Mouse (Mus musculus) neutrophil, adult 5-6 weeks (primary cell): Measurements from ENCODE around the gene Zfp3. TPM values are rescaled to one million over a fixed set of nuclear protein-coding genes. Genes with fewer than 3 reads are reported as not detected.

Experiments used
- ATAC-seq: fragments of 151-379, 151-347 bp; 2 replicates; pipeline ENCODE4 v1.8.0; 2017; ENCODE audit warnings: mild to moderate bottlenecking, moderate TSS enrichment; ENCODE audit not compliant: insufficient number of reproducible peaks, poor library complexity, low FRiP score, severe bottlenecking; ENCODE audit errors: extremely low read depth
- total RNA-seq: library from RNA; stranded (forward); fragments of 200-1000 nt; gene quantifications from 2 replicates; pipeline ENCODE4 v1.2.3, GENCODE M21; 2017

Gene Zfp3
- total RNA-seq, 1 experiment from 2014 or later, result 2.8 TPM

DNA sequence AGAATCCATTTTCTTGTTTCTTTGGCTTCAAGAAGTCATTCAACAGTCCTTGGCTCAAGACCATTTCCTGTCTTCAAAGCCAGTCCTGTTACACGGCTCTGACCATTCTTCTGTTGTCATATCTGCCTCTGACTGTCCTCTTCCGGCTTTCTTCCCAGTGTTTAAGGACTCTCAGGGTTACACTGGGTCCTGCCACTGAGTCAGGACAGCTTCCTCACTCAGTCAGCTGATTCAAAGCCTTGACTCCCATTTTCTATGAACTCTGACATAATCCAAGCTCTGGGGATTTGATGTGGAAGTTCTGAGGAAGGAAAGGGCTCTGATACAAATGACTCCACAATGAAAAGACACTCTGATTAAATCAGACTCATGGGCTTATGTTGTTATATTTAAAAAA lies 38.9 kb downstream of the Zfp3 start:
- ATAC-seq, result no peak

- peak; percentile 63 for ATAC-seq
These were observed 39.7 kb downstream of the Zfp3 start for GRCm38 (mm10) chr11:70803711-70804200.

DNA sequence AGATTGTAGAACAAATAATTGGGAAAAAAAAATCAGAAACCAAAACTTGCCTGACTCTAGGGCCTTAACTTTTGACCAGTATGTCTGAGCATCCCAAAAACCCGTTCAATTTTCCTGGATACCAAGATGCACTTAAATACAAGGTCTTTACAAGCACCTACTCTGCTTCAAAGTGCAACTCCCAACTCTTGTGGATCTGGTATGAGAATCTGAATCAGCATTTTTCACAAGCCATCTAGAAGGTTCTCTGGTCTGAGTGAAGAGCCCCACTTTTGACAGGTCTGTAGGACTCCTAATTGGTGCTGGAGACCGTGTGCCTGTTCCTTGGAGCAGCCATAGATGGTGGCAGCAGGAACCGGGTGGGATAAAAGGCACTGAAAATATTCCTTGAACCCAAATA lies 40.4 kb downstream of the Zfp3 start:
- no peak for ATAC-seq

DNA sequence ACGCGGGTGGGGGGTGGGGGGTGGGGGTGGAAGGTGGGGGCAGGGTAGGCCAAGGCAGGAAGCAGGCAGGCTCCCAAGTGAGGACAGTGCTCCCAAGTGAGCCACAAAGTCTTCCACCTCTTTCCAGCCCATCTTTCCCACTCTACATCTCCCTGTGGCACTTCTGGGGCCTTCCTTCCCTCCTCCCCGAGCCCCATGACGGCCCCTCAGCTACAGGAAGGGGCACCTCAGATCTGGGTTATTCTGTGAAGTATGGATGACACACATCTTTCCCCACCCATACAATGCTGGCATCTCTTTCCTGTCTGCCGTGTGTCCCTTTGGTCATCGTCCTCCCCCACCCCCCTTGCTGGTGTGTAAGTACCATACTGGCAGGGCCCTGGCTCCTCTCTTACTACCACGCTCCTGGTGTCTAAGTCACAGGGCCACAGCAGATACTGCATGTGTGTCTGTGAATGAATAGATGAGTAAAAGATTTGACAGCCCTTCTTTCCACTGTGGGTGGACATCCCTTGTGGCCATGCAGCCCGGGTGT lies 41.7 kb downstream of the Zfp3 start:
- no peak for ATAC-seq

- no peak for ATAC-seq
These were observed 42.7 kb downstream of the Zfp3 start for GRCm38 (mm10) chr11:70806697-70807096.

DNA sequence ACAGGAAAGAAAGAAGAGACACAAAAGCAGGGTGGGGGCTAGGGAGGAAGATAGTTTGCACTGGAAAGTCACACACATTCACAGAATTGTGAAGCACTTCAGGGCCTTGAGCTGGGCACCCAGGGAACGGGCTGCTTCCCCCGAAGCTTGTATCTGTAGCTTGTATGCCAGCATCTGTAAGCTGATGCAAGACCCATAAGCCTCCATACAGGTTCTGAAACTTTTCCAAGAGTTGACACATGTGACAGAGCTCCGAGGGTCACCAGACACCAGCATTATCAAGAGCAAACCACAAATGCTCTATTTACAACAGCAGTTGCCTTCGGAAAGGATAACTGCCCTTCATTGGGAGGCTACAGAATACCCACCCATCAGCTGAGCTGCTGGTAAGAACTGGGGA lies 43.6 kb downstream of the Zfp3 start:
- ATAC-seq, result no peak

GRCm38 (mm10) chr11:70808101-70808500 lies 44.1 kb downstream of the Zfp3 start:
- ATAC-seq, result no peak

GRCm38 (mm10) chr11:70809011-70809410 lies 45.0 kb downstream of the Zfp3 start:
- no peak for ATAC-seq

DNA sequence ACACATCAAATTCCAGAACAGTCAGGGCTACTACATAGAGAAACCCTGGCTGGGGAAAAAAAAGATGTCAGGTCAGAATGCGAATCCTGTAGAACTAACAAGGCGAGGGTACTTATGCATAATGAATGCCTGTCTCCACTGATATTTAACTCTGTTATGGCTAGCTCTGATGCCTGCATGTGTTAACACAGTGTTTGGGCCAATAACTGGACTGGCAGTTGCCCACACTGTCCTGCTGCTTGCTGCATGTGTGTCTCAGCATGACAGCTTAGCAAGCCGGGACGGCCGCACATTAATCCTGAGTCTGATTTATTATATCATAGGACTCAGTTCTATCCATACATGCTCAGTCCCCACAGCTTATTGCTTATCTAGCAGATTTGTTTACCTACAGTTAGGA lies 47.0 kb downstream of the Zfp3 start:
- no peak for ATAC-seq

GRCm38 (mm10) chr11:70811471-70812240 lies 47.6 kb downstream of the Zfp3 start:
- no peak for ATAC-seq

DNA sequence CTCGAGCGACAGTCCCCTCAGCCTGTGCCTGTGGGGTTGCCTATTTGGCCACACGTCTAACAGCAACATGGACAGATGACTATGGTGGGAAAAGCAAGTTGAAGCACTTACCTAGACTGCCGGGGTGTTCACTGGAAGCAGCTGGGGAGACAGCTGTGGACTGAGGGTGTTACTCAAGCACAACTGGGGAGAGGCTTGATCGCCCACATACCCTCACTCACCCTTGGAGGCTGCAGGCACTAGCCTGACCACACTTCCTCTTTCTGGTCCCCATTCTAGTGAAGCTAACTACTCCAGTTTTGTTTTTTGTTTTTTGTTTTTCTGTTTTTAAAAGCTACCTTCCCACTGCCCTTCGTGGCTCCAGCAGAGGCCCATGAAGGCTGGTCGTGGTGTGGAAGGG lies 48.4 kb downstream of the Zfp3 start, which contains the start of gene Scimp:
TSS of gene Scimp (minus strand) at position 222 of the 400 bp plus-strand sequence.
- ATAC-seq, result peak; percentile 74

- no peak for ATAC-seq
These were observed 51.1 kb downstream of the Zfp3 start for GRCm38 (mm10) chr11:70815071-70815470.

DNA sequence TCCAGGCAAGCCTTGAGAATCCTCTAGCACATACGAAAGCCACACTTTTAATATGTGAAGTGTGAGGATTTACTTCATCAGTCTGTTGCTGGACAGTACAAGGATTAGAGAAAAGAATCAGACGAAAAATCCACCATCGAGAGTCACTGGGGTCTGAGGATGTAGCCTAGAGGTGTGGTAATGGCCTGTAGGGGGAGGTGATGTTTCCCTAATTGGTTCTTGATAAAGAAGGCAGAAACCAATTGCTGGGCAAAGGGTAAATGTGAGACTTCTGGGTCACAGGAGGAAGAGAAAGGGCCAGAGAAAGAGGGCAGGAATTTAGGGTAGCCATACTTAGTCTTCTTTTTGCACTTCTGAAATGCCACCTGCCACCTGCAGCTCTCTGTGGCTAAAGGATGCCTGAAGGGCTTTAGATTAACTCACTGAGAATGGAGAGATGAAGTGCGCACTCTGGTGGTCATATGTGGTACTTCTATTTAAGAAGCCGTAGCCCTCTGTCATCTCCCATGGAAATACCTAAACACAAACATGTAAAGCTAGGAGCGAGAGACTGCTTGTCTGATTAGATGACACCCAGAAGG lies 51.6 kb downstream of the Zfp3 start:
- ATAC-seq, result peak; percentile 75

- ATAC-seq, result no peak
These were observed 52.8 kb downstream of the Zfp3 start for GRCm38 (mm10) chr11:70816770-70817169.

DNA sequence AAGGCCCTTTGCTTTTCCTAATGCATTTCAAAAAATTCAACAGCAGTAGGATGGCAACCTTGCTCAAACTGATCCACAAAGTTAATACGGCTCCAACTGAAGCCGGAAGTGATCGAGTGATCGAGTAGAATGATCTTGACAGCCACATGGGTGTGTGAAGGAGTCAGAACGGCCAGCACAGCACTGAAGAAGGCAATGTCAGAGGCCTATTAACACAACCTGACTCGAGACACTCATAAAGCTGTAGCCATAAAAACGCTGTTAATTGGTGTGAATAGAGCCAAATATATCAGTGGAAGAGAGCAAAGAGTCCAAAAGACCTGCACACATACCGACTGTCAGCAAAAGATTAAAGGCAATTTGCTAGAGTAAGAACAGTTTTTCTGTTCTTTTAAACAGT lies 56.1 kb downstream of the Zfp3 start:
- ATAC-seq, result no peak

- no peak for ATAC-seq
These were observed 58.0 kb downstream of the Zfp3 start for GRCm38 (mm10) chr11:70821728-70822591.
